In genomic region chr17:32536051-32536866, GRCm38 (mm10) we compare ENCODE assay signal across 8 mouse cellular contexts. TPM values are rescaled to one million over a fixed set of nuclear protein-coding genes. Genes with fewer than 3 reads are reported as not detected.
DNase-seq lines count a peak whose midpoint lies in the region; ATAC-seq lines count a peak whose summit lies in the region.
"Not testable (repeated sequence)": the region's sequence is repeated elsewhere in the genome, so short reads cannot be mapped to it uniquely, and the experiment has no call there.

Gene Cyp4f16 (plus strand): TSS chr17:32536558.

- DNase-seq in embryo, embryonic 10 days (ENCODE audit: low spot score), result peak; percentile 71
- peak; percentile 82 for DNase-seq in gastrocnemius, postnatal 25 days
- DNase-seq in intestine, embryonic 14.5 days (ENCODE audit: low spot score), result peak; percentile 91
- DNase-seq in left cerebral cortex, postnatal 10 days (ENCODE audit: extremely low spot score in 1 of 2, low spot score in 2 of 2), result peak; percentile 73 to 94
- DNase-seq in right cerebral cortex, postnatal 10 days (ENCODE audit: low spot score in 2 of 2), result peak; percentile 84 to 89
- peak; percentile 88 for DNase-seq in urinary bladder, postnatal 25 days (ENCODE audit: low spot score)

- H3K9me3 ChIP-seq in intestine, embryonic 14.5 days (ENCODE audit: control insufficient read depth, low read length), result not testable (repeated sequence)

- intact Hi-C loops in left cerebral cortex, postnatal 10 days (cut with DNase I), result not testable (repeated sequence)

- not testable (repeated sequence) for H3K4me1 ChIP-seq in intestine, embryonic 14.5 days (replicated peaks; ENCODE audit: control insufficient read depth, insufficient read depth, low read length)

- H3K27me3 ChIP-seq in intestine, embryonic 14.5 days (replicated peaks; ENCODE audit: control insufficient read depth, insufficient read depth, low read length), result not testable (repeated sequence)

- H3K36me3 ChIP-seq in intestine, embryonic 14.5 days (ENCODE audit: control insufficient read depth, insufficient read depth, low read length), result not testable (repeated sequence)

- WGBS in intestine, embryonic 14.5 days, result 7% methylated on average over 5 of the region's 5 CpGs

- not testable (repeated sequence) for H3K27ac ChIP-seq in intestine, embryonic 14.5 days (ENCODE audit: low read depth)

- H3K4me3 ChIP-seq in intestine, embryonic 14.5 days (ENCODE audit: low read depth, low read length), result peak within 1 kb of the TSS; percentile 48

- ATAC-seq in activated CD4-positive, CD25-positive, alpha-beta regulatory T cell, adult 4 months, result peak; percentile 65
- ATAC-seq in intestine, embryonic 14.5 days (replicated peaks; ENCODE audit: low FRiP score, low TSS enrichment, low read depth), result peak; percentile 95
- ATAC-seq in megakaryocyte progenitor cell, adult 5-6 weeks (replicated peaks; ENCODE audit: poor library complexity), result peak; percentile 92

- peak within 1 kb of the TSS; percentile 42 for H3K9ac ChIP-seq in intestine, embryonic 14.5 days (ENCODE audit: low read length)

- peak within 1 kb of the TSS; percentile 50 for H3K4me2 ChIP-seq in intestine, embryonic 14.5 days (ENCODE audit: low read length)

RNA-seq across cellular contexts. Expression of gene Cyp4f16, which starts in this region (rescaled TPM):
- polyA plus RNA-seq in activated CD4-positive, CD25-positive, alpha-beta regulatory T cell, adult 4 months (2017; shearing (Covaris generic)), result 1 to 10 TPM; 7.4 to 7.6 TPM
- total RNA-seq in gastrocnemius, postnatal 25 days (2021), result 1 to 10 TPM in 1 of 2 experiments, under 1 TPM in 1; 0.72 to 2.2 TPM
- 16.0 and 18.6 TPM in 2 replicates for polyA plus RNA-seq in intestine, embryonic 14.5 days (2014; fragmentation: Nextera tagmentation; extraction: Ambion mirVana)
- 1 to 10 TPM; 4.9 to 6.0 TPM for total RNA-seq in left cerebral cortex, postnatal 10 days (2021)
- 11.1 and 11.6 TPM in 2 replicates for total RNA-seq in megakaryocyte progenitor cell, adult 5-6 weeks (2015)
- total RNA-seq in megakaryocyte progenitor cell, adult 5-6 weeks (2017), result 11.2 and 13.7 TPM in 2 replicates
